Mouse (Mus musculus) forebrain, embryonic 16.5 days (tissue): ENCODE data around the gene Rint1. TPM values are rescaled to one million over a fixed set of nuclear protein-coding genes. Genes with fewer than 3 reads are reported as not detected.

Experiments used
- ATAC-seq: fragments of 200-750 bp; cut with Nextera tagmentation; 2 replicates; pipeline ENCODE4 v1.8.0; 2017; ENCODE audit warnings: mild to moderate bottlenecking, moderate library complexity
- H3K27ac ChIP-seq: fragments of 300-500 bp; sonication (generic); 2 replicates; pipeline ENCODE4 v1.5.1; 2014; ENCODE audit warnings: low read length, control low read depth
- H3K27me3 ChIP-seq: fragments of 300-500 bp; sonication (generic); replicated peaks from 2 replicates; pipeline ENCODE4 v1.6.1; 2014; ENCODE audit warnings: low read length; ENCODE audit not compliant: control insufficient read depth, insufficient read depth
- H3K36me3 ChIP-seq: fragments of 300-500 bp; sonication (generic); 2 replicates; pipeline ENCODE4 v1.6.1; 2014; ENCODE audit not compliant: control insufficient read depth, insufficient read depth
- H3K4me1 ChIP-seq: fragments of 300-500 bp; sonication (generic); replicated peaks from 2 replicates; pipeline ENCODE4 v1.6.1; 2014; ENCODE audit warnings: low read length; ENCODE audit not compliant: control insufficient read depth, insufficient read depth
- H3K4me2 ChIP-seq: fragments of 300-500 bp; sonication (generic); 2 replicates; pipeline ENCODE4 v1.6.1; 2014; ENCODE audit warnings: mild to moderate bottlenecking, low read length, control low read depth
- H3K4me3 ChIP-seq: fragments of 300-500 bp; sonication (generic); replicated peaks from 2 replicates; pipeline ENCODE4 v1.5.1; 2014; ENCODE audit warnings: mild to moderate bottlenecking, low read length, control low read depth
- H3K9ac ChIP-seq: fragments of 300-500 bp; sonication (generic); replicated peaks from 2 replicates; pipeline ENCODE4 v1.6.1; 2014; ENCODE audit warnings: low read depth, low read length, control low read depth
- H3K9me3 ChIP-seq: fragments of 300-500 bp; sonication (generic); 2 replicates; pipeline ENCODE4 v1.6.1; 2016; ENCODE audit warnings: low read length; ENCODE audit not compliant: control insufficient read depth
- WGBS: fragments of 180-500 bp; shearing (Covaris S2); extraction: QIAGEN DNeasy Blood & Tissue Kit; methylation state at CpG from one replicate; pipeline ENCODE4 v1.1.7; 2014; 5-methylcytosine and 5-hydroxymethylcytosine counted together
- polyA plus RNA-seq: library from polyadenylated mRNA; unstranded; fragments of >200 nt; fragmentation: Nextera tagmentation; extraction: Ambion mirVana; gene quantifications from 2 replicates; pipeline ENCODE4 v1.2.1, GENCODE M21; 2015

Gene Rint1
- polyA plus RNA-seq, 1 experiment from 2014 or later, result 28.4 TPM

DNA sequence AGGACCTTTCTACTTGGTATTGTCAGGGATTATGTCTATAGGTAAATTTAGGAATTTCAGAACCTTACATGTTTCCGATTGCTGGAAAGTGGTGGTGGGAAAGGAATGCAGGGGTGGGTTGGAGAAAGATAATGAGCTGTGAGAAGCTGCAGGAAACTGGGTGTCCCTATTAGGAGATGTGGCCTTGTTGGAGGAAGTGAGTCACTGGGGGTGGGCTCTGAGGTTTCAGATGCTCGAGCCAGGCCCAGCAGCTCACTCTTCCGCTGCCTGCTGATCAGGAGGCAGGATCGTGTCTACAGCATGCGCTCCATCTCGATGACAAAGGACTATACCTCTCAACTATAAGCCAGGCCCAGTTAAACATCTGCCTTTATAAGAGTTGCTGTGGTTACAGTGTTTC is 13.3 kb upstream of the Rint1 start:
- Histone ChIP-seq H3K9ac (no peak overlapping the region), H3K36me3 (peaks cover 3% of the 10 kb centered on the region; the same call in 1 of the 2 replicates), H3K4me1 (no peaks in the 10 kb centered on the region), H3K4me2 (no peak overlapping the region), H3K27ac (no peak overlapping the region), H3K9me3 (no peaks in the 10 kb centered on the region), H3K4me3 (no peak overlapping the region), H3K27me3 (no peaks in the 10 kb centered on the region)
- 92% methylated on average over 6 of the region's 6 CpGs for WGBS
- ATAC-seq, result no peak

GRCm38 (mm10) chr5:23780516-23780915 is 7.0 kb upstream of the Rint1 start:
- Histone ChIP-seq H3K36me3 (no peaks in the 10 kb centered on the region; the same call in 1 of the 2 replicates), H3K9me3 (no peaks in the 10 kb centered on the region), H3K9ac (no peak overlapping the region), H3K27me3 (no peaks in the 10 kb centered on the region), H3K4me3 (no peak overlapping the region), H3K4me2 (no peak overlapping the region), H3K4me1 (peaks cover 6% of the 10 kb centered on the region), H3K27ac (no peak overlapping the region)
- ATAC-seq, result no peak
- 92% methylated on average over 4 of the region's 4 CpGs for WGBS

DNA sequence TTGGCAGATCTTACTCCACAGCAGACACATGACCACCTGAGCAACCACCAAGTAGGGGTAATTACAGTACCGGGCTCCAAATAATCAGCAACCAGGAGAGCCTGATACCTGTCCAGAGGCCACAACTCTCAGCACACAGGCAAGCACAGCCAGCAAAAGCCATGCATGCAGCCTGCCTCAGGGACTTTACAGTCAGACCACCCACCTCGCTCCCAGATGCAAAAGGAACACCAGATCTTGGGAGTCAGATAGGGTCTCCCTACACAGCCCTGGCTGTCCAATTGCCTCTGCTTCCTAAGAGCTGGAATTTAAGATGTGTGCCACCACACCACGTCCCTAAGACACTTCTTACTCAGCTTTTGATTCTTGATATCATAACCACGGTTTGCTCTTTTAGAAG is 6.3 kb upstream of the Rint1 start:
- WGBS, result 87% methylated on average over 4 of the region's 4 CpGs
- H3K27me3 ChIP-seq, result no peaks in the 10 kb centered on the region

GRCm38 (mm10) chr5:23782051-23782810 is 5.3 kb upstream of the Rint1 start:
- no peaks in the 10 kb centered on the region for H3K9me3 ChIP-seq
- no peak overlapping the region for H3K9ac ChIP-seq
- peak overlapping the region; percentile 88 for H3K4me3 ChIP-seq
- no peak for ATAC-seq
- 44% methylated on average over 8 of the region's 8 CpGs for WGBS
- H3K4me2 ChIP-seq, result peak overlapping the region; percentile 80
- H3K27ac ChIP-seq, result no peak overlapping the region
- H3K4me1 ChIP-seq, result peaks cover 8% of the 10 kb centered on the region
- H3K27me3 ChIP-seq, result no peaks in the 10 kb centered on the region
- no peaks in the 10 kb centered on the region for H3K36me3 ChIP-seq

More for the DNA sequence above, 6.3 kb upstream of the Rint1 start:
- no peak overlapping the region for H3K9ac ChIP-seq
- no peaks in the 10 kb centered on the region for H3K9me3 ChIP-seq
- no peaks in the 10 kb centered on the region for H3K36me3 ChIP-seq
- no peak overlapping the region for H3K4me3 ChIP-seq
- no peak for ATAC-seq
- no peak overlapping the region for H3K4me2 ChIP-seq
- H3K4me1 ChIP-seq, result peaks cover 6% of the 10 kb centered on the region
- H3K27ac ChIP-seq, result no peak overlapping the region

DNA sequence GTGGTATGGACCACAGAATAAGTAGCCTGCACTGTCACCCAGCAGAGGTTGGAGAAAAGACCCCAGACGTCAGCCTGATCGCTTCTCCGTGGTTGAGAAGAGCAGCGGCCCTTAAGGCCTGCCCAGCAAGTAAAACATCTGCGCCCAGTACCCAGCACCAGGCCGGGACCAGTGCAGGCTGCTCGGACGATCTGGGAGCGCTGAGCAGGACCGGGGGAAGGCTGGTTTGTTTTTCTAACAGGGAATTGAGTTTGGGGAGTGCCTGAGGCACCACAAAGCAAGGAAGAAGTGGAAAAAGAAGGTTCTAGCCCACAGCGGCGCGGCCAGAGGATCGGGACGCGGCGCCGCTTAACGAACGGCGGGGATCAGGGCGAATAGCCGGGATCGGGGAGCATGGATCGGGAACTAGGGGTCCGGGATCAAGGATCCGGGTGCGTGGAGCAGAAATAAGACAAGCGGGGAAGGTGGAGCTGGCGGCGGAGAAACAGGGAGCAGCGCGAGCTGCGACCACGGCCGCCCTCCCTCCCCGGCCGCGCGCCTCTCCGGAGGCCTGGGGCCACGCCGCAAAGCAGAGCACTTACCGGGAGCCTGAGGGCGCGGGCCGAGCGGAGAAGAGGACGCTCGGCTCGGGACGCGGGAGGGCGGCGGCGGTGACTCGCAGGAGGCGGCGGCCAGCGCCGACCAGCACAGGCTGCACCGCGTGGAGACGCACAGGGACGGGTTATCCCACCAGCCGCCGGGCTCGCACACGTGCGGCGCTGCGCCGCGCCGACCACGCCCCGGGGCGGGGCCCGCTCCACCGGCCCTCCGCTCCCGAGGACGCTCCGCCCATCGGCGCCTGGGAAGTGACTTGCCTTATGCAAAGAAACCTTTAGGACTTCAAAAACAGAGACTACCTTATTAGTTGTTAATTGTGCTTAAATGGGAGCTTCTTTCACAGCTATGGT is 4.3 kb upstream of the Rint1 start, which contains the start of gene Pus7:
Gene Pus7 (minus strand): TSS at position 781 of the 947 bp plus-strand sequence.
- WGBS, result under 1% methylated on average over 72 of the region's 86 CpGs
- peak within 1 kb of the TSS; percentile 80 for H3K9ac ChIP-seq
- H3K4me1 ChIP-seq, result peaks cover 11% of the 10 kb centered on the region
- no peaks in the 10 kb centered on the region for H3K36me3 ChIP-seq
- no peaks in the 10 kb centered on the region for H3K27me3 ChIP-seq
- no peak within 1 kb of the TSS for H3K27ac ChIP-seq
- no peaks in the 10 kb centered on the region for H3K9me3 ChIP-seq
- H3K4me2 ChIP-seq, result peak within 1 kb of the TSS; percentile 80
- peak; percentile 95 for ATAC-seq
- H3K4me3 ChIP-seq, result peak within 1 kb of the TSS; percentile 88

DNA sequence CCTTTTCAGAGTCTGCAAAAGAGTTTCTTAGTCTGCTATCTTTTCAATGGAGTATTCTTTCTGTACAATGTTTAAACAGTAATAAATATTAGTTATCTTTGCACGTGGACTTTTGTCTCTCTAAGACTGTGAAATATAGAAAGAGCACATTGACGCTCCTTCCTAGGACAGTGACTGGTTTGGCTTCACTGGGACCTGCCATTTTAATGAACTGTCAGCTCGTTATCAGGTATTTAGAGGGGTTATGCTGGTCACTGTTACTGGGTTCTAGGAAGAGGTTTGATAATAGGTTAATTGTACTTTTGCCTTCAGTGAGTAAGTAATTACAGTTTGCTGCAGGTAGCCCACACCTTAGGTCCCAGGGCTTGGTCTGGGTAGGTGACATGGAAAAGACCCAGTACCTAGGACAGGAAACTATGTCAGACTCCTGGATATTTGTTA is 899 bp downstream of the Rint1 start:
- H3K9ac ChIP-seq, result peak overlapping the region; percentile 88
- H3K27me3 ChIP-seq, result no peaks in the 10 kb centered on the region
- WGBS, result 37% methylated on average over 3 of the region's 3 CpGs
- no peaks in the 10 kb centered on the region for H3K9me3 ChIP-seq
- H3K4me1 ChIP-seq, result peaks cover 10% of the 10 kb centered on the region
- ATAC-seq, result no peak
- peak overlapping the region; percentile 95 for H3K4me2 ChIP-seq
- peak overlapping the region; percentile 82 for H3K4me3 ChIP-seq
- no peaks in the 10 kb centered on the region for H3K36me3 ChIP-seq
- no peak overlapping the region for H3K27ac ChIP-seq

- WGBS, result 88% methylated on average over 4 of the region's 4 CpGs
- no peak overlapping the region for H3K9ac ChIP-seq
- H3K27me3 ChIP-seq, result no peaks in the 10 kb centered on the region
- H3K4me2 ChIP-seq, result no peak overlapping the region
- H3K4me1 ChIP-seq, result peaks cover 10% of the 10 kb centered on the region
- no peaks in the 10 kb centered on the region for H3K9me3 ChIP-seq
- no peak overlapping the region for H3K27ac ChIP-seq
- 0 out of 2 replicates have a peak, but pooled peaks cover under 1% of the 10 kb centered on the region for H3K36me3 ChIP-seq
- no peak for ATAC-seq
- no peak overlapping the region for H3K4me3 ChIP-seq
These were observed 1.6 kb downstream of the Rint1 start for GRCm38 (mm10) chr5:23789078-23789612.

GRCm38 (mm10) chr5:23792726-23793125 is 5.2 kb downstream of the Rint1 start:
- ATAC-seq, result no peak
- H3K36me3 ChIP-seq, result peaks cover 3% of the 10 kb centered on the region; the same call in 1 of the 2 replicates
- 90% methylated on average over 2 of the region's 2 CpGs for WGBS

GRCm38 (mm10) chr5:23814841-23815240 is 27.3 kb downstream of the Rint1 start:
- H3K27me3 ChIP-seq, result no peaks in the 10 kb centered on the region
- H3K36me3 ChIP-seq, result peaks cover 29% of the 10 kb centered on the region
- H3K4me2 ChIP-seq, result no peak overlapping the region
- H3K4me1 ChIP-seq, result no peaks in the 10 kb centered on the region
- H3K9me3 ChIP-seq, result no peaks in the 10 kb centered on the region
- H3K4me3 ChIP-seq, result no peak overlapping the region
- WGBS, result 61% methylated on average over 5 of the region's 5 CpGs
- no peak overlapping the region for H3K9ac ChIP-seq
- no peak for ATAC-seq
- H3K27ac ChIP-seq, result no peak overlapping the region

More at GRCm38 (mm10) chr5:23792726-23793125, 5.2 kb downstream of the Rint1 start:
- H3K27me3 ChIP-seq, result no peaks in the 10 kb centered on the region
- no peak overlapping the region for H3K27ac ChIP-seq
- no peak overlapping the region for H3K9ac ChIP-seq
- H3K9me3 ChIP-seq, result no peaks in the 10 kb centered on the region
- peaks cover 7% of the 10 kb centered on the region for H3K4me1 ChIP-seq
- no peak overlapping the region for H3K4me3 ChIP-seq
- no peak overlapping the region for H3K4me2 ChIP-seq
